Mouse (Mus musculus): ENCODE data around the gene Kalrn.

The Kalrn gene

DNA sequence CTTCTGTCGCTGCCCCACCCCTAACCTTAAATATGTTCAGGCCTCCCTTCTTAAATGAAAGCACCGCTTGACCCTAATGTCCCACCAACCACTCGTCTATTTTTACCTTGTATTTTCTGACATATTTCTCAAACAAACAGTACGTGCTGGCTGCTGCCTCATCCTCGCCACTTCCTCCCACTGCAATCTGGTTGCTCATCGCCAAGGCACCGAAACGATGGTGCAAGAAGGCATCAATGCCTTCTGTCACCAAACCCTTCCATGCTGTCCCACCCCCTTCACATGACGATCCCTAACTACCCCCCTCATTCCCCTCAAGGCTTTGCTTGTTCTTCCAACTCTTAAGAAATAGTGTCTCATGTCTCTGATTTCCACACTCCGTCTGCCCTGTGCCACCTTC, 69.1 kb downstream of the Kalrn start:
- DNase-seq (ENCODE audit: low read depth, low spot score), result no peak

DNA sequence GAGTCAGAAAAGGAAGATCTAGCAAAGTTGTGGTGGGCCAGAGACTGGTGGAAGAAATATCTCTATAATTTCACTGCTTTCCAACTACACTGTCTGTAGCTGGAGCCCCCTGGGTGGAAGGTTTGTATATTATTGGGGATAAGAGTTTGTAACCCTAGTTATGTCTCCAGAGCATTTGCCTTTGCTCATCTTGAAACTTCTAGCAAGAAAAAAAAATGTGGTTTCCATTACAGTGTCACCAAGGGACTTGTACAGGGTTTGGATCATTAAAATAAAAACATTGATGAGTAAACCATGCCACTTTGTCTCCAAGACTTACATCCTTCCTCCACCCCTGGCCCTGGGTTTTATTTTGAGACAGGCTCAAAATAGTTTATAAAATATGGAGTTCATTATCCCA, 71.2 kb downstream of the Kalrn start:
- peak; percentile 14 for DNase-seq (ENCODE audit: low read depth, low spot score)

DNA sequence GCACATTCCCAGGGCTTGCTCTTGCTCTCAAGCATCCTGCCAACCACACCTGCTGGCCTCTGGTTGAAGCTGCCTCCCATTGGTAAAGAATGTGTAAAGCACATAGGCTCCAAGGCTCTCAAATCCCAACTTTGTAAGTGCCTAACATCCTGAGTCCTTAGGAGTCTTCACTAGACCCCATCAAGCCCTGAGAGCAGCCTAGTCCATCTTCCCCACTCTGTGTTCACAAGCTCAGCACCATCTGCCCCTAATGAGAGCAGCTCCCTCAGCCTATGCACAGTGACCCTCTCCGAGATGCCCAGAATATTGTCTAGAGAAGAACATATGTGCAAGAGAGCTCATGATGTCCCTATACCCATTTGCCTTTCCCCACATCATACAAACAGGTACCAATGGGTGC, 78.6 kb downstream of the Kalrn start:
- no peak for DNase-seq (ENCODE audit: low read depth, low spot score)

DNA sequence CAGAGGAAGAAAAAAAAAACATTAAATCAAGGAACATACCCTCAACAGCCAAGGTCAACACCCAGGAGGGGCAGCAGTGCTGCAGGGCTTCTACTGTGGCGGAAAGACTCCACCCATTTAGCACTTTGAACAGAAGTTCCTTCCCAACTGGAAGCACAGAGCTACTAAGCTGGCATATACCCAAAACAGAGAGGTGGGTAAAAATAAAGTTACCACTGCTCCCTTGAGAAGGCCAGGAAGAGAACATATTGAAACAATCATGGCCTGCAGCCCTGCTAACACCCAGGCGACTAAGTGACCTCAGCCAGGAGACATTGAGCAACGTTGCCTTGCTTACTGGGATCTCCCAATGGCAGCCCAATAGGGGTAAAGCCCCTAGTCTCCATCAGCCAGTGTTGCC, 79.4 kb downstream of the Kalrn start:
- peak; percentile 78 for DNase-seq (ENCODE audit: low read depth, low spot score)

DNA sequence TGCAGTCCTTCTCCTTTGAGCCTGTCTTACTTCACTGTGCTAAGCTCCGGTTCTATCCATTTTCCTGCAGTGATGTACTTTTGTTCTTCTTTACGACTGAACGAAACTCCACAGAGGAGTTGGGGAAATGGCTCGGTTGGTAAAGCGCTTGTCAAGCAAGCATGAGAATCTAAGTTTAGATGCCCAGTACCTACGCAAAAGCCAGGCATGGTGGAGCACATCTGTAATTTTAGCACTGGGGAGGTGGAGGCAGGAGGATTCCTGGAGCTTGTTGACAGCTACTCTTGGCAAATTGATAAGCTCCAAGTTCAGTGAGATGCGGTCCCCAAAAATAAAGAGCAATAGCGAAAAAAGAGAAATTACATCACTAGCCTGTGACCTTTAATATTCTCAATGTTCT, 82.1 kb downstream of the Kalrn start:
- no peak for DNase-seq (ENCODE audit: low read depth, low spot score)

DNA sequence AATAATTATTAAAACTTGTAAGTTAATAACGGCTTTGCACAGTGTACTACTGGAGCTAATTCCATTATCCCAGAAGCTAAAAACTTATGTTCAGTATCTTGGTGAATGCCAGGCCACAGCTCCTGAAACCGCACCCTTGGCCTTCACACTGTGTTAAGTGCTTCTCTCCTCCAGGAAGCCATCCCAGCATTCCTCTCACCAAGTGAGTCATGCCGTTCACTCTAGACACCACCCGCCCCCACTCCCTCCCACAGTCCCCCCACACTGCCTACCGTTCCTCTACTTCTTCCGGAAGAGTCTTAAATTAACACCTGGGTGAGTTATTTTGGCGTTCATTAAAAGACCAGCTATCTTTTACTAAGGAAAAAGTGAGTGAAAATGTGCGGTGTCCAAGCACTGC, 82.8 kb downstream of the Kalrn start:
- no peak for DNase-seq (ENCODE audit: low read depth, low spot score)

DNA sequence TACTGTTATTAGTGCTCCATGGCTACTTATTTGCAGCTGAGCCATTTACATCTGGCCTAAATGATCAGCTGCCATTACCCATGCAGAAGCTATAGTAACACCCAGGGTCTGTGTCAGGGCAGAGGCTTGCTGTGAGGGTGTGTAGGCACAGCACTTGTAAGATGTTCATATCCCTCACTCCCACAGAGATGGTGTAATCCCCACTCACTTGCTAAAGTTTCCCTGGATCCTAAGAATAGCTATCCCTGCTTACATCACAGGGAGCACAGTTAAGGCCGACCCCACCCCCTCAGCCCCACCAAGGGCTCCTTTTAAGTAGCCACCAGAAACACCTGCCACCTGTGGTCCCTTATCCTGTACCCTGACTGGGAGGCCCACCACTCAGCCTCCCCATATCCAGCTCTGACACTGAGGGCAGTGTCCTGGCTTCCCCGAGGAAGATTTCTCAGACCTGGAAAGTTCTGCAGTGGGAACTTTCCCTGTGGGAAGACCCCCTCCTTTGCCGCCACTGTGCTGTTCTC, 83.5 kb downstream of the Kalrn start:
- no peak for DNase-seq (ENCODE audit: low read depth, low spot score)

DNA sequence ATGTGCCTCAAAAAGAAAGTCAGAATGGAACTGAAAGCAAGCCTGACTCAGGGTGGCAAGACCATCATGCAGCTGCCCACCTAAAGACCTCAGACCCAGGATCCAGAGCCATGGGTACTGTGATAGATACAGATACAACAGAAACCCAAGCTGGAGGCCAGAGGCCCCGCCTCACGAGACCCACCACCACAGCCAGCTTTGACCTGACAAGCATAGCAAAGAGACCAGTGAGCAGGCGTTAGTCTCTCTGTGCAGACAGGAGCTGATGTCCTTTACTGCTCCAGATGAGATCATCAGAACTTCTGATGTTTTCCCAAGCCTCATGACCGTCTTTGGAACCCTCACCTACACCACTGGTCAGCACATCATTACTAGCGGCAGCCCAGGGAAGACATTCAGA, 85.5 kb downstream of the Kalrn start:
- no peak for DNase-seq (ENCODE audit: low read depth, low spot score)

DNA sequence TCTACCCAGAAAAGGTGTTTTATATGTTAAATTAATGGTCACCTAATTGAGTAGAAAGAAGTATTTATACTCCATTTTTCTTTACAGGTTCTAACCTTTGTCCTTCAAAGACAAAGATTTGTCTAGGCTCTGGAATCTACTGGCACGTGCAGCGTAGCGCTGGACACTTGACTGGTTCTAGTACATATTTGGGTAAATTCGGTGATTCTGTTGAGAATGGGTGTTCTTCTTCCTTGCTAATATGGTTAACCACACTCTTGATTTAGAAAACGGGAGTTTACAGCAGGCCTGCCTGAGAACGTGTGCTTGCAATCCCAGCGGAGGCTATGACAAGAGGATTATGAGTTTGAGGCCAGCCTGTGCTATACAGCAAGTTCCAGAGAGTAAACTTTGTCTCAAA, 86.1 kb downstream of the Kalrn start:
- DNase-seq (ENCODE audit: low read depth, low spot score), result no peak

DNA sequence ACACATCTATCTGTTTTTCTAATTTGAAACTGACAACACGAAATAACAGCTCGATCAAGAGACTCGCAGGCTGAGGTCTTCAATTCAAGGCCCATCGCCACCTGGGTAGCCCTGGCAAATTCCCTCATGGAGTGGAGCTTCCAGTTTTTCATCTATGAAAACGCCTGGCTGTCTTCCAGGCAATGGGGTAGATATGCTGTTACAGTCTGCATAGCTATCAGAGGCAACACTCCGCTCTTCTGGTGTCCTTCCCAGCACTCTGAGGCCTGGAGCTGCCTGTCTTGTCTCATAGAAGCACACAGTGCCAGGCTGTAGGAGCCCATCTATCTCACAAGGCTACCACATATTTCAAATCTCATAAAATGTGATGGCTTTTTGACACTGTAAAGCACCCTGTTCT, 87.8 kb downstream of the Kalrn start:
- no peak for DNase-seq (ENCODE audit: low read depth, low spot score)

DNA sequence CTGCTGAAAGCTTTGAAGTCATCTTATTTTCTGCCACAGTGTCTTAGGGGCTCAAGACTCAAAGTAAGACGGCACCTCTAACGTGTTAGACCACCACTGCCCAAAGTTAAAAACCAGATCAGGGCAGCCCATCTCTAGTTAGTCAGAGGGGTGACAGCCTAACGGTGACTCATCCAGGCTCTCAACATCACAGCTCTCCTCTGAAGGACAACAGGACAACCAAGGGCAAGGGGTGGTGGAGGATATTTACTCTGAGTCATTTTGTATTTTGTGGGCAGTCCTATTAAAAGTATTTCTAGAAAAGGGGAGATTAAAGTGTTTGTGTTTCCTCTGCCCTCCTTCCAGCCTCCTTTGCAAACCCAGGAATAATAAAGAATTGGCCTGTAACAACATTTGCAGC, 88.4 kb downstream of the Kalrn start:
- DNase-seq (ENCODE audit: low read depth, low spot score), result no peak

DNA sequence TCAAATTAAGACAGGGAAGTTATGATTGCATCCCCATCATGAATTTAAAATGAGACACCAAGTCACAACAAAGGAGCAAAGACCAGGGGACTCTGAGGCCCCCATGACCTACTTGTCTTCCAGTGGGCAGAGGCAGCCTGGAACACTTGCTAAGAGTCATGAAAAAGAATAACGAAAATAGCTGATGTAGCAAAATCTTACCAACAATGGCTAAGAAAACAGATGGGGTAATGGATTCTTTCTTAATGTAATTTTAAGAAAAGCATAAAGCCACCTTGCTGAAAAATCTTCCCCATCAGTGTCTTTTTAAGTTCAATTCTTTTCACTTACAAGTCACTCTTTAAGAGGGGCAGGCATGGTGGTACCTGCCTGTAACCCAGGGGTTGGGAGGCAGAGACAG, 89.1 kb downstream of the Kalrn start:
- DNase-seq (ENCODE audit: low read depth, low spot score), result no peak

DNA sequence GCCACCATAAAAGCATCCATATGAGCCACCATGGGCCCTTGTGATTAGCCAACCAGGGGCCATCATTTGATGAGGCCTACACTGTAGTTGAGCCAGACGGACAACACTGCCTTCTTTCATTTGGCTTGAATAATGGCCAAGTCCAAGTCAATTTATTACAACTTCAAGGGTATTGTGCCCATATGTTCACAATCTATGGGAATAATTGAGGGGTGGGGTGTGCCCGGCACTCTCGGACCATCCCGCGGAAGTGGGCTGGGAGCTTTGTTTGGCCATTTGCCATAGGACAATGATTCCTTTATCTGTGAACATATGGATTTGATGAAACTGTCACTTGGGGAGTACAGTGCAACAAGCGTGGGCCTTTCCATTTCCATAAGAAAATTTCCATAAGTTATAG, 89.6 kb downstream of the Kalrn start:
- no peak for DNase-seq (ENCODE audit: low read depth, low spot score)

DNA sequence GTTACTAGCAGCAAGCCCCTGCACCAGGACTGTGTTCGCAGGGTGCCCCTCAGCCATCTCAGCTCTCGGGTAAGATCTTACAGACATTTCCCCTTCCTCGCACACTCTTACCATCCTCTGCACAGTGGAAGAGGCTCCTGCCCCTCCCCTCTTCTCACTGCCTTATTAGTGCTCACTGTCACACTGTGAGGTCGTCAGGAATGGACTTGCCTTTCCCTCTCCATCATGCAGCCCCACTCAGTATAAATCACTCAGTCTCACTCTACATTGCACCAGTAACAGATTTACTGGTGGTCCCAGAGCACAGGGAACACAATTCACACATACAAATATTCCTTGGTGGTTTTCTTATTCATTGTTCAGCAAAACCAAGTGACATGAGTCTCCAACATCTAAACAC, 98.6 kb downstream of the Kalrn start:
- DNase-seq (ENCODE audit: low read depth, low spot score), result no peak

DNA sequence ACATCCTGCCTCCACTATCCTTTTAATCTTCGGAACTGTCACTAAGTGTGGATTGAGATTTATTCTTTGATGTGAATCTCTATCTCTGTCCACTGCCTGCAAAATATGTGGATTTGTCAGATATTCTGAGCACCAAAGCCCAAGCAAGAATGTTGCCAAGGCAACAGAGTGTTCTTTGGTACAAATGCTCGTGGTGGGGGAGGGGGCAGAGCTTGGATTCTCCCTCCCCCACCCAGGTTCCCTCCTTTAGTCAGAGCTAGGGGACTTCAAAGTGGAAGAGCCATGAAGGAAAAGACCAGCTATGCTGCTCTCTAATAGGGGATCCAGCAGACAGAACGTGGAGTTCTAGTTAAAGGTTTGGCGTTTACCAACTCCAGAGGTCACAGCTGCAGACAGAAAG, 99.4 kb downstream of the Kalrn start:
- DNase-seq (ENCODE audit: low read depth, low spot score), result no peak

DNA sequence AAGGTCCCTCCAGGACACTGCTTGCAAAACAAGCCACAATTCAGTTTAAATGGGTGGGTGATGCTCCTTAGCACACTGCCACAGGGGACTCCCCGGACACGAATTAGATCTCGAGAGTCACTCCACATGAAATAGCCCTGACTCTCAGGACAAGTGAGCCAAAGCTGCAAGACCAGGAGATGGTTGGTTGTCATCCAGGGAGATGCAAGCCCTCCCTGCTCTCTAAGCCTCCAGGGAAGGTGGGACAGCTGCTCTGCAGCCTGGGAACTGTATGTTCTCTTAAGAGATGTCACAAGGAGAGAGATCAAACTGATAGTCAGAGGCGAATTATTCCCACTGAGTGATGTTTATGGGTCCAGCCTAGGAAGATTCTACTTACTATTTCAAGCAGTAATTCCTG, 101.9 kb downstream of the Kalrn start:
- DNase-seq (ENCODE audit: low read depth, low spot score), result peak; percentile 40

DNA sequence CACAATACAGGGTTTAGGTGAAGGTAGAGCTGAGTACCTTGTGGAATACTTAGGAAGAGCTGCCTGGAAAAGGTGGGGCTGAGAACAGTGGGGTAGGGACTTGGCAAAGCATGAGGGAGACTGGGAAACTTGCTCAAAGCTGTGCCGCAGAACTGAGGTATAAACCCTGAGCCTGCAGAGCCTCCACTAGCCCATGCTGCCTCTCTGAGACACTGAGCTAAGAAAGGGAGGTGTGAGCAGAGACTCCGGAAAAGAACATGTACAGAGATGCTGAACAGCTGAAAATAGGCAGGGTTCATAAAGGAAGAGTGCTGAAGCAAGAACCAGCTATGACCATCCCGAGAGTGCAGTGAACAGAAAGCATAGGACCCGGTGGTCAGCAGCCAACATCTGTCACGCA, 103.0 kb downstream of the Kalrn start:
- DNase-seq (ENCODE audit: low read depth, low spot score), result no peak

DNA sequence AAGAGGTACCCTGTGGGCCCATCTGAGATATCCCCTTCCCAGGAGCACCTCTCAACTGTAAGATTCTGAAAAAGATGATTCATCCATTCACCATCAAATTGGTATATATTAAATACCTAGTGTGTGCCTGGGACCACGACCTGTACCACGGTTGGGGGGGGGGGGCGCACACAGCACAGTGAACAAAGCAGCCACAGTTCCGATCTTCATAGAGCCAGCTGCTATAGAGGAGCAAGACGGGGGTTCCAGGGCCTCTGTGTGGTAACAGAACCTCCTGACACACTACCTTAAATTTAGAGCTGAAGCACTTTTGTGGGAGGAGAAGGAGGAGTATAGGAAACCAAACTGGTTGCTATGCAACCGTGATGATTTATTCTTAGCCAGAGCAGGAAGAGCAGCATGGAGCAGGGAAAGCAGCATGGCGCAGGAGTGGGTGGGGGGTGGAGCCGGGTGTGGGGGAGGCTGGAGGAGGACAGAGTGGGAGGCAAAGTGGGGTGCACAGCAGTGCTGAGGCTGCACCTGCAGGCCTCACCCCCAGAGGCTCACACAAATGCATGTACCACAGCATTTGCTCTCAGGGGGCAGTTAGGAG, 104.0 kb downstream of the Kalrn start:
- DNase-seq (ENCODE audit: low read depth, low spot score), result no peak

DNA sequence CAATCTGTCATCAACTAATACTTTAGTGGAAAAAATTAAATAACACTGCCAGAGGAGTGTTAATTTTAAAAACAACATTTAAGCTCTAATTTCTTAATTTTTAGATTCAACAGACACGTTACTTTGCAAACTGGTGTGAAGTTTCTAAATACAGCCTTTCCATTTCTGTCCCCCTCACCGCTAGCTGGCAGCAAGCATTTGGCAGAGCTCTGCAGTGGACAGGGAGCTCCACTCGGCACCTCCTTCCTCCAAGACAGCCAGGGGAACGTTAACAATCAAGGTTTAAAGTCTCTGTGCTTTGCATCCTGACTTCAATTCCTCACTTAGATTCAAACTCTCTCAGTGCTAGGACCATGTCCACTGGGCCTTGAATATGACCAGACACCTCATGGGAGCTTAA, 106.7 kb downstream of the Kalrn start:
- DNase-seq (ENCODE audit: low read depth, low spot score), result no peak

DNA sequence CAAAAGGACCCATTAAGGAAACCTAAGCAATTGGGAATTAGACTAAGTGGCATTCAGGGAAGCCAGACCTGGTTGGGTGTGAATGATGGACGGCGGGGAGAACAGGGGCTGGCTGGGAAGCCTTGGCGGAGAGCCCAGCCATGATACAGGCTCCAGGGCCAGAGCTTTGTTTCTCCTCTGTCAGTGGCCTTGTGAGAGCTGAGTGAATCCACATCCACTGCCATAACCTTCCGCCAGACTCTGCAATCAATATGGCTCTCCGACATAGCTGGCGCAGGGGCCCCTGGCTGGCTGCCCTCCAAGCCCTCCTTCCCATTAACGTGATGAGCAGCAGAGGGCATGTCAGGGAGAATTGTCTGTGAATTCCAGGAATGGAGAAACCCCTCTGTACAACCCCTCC, 117.0 kb downstream of the Kalrn start:
- no peak for DNase-seq (ENCODE audit: low read depth, low spot score)

DNA sequence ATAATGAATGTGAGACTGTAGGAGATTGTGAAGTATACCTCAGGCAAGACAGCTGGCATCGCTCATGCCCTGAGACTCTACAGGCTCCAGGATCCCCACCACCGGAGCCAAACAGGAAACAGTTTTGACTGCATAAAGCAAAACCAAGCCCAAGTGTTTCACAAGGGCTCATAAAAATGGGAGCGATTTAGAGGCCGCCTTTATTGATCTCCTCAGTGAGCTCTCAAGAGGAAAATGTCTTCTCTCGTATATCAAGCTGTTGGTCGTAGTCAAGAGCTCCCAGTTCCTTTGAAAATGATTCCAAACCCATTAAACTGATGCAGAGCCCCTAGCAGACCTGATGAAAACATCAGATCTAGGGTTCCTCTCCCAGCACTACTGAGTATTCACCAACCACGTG, 127.7 kb downstream of the Kalrn start:
- DNase-seq (ENCODE audit: low read depth, low spot score), result no peak

DNA sequence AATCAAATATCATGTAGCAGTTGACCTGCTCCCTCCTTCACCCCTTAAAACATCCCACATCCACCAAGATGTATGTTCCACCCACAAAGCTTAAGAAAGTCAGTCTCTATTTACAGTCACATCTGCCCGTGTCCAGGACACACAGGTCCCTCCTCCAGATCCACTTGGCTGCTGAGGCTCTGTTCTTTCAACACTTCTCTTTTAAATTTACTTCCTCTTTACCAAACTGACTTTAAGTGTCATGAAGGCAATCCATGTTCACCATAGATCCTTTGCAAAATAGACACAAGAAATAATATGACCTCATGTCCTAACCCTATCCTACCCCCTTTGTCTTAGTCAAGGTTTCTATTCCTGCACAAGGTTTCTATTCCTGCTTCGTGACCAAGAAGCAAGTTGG, 131.6 kb downstream of the Kalrn start:
- no peak for DNase-seq (ENCODE audit: low read depth, low spot score)

DNA sequence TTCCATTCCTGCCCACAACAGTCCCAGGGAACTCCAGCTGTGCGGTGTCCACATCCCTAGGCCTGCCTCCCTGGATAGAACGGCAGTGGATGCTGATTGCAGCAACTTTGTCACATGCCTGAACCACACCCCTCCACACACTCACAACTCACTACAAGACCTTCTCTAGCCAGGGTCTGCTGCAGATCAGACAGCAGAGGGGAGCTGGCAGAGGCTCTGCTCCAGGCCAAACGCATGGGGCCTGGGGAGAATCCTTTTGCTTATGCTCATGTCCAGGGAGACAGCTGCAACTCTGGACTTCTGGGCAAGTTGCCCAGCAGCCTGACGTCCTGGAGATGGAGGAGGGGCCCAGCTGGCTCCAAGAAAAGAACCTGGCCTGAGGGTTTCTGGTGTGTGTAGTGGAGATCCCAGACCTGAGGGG, 132.3 kb downstream of the Kalrn start:
- peak; percentile 91 for DNase-seq (ENCODE audit: low read depth, low spot score)

DNA sequence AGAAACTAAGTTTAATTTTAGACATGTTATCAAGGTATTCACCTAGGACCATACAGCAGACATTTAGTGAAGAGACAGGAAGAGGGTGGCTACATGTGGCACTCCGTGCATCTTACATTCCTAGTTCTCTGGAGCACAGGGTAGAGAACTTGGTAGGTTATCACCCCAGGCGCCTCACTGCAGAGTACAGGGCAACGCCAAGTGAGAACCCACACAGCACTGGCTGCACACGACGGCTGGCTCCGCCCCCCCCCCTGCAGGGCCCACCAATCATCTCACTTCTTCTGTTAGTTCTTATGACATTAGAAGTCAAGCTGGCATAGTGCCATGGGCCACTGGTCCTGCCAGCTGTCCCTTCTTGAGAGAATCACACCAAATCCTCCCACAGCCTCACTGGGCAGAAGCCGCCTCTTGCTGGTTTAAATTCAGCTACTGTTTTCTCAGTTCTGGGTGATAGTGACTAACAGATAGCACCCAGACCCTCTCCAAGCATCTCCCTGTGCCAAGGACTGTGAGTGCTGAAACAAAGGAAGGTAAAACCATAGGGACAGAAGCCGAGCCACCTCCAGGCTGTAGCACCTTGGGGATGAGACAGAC, 133.2 kb downstream of the Kalrn start:
- DNase-seq (ENCODE audit: low read depth, low spot score), result no peak
